Mouse (Mus musculus): ENCODE measurements around the gene Cd47.

The Cd47 gene

GRCm38 (mm10) chr16:49858161-49858906 is 58.0 kb downstream of the Cd47 start:
- in situ Hi-C loops (cut with MboI, MseI) = loop anchor here in 1 of 2 experiments (10.0 kb wide), 1 partner anchor 54 kb away; the partner anchor contains the start of gene Cd47

GRCm38 (mm10) chr16:49858907-49859853 is 58.8 kb downstream of the Cd47 start:
- in situ Hi-C loops (cut with MboI, MseI) = loop anchor here in 1 of 2 experiments (10.0 kb wide), 1 partner anchor 54 kb away; the partner anchor contains the start of gene Cd47

- in situ Hi-C loops (cut with MboI, MseI) = no loop called here
These were observed 61.7 kb downstream of the Cd47 start for GRCm38 (mm10) chr16:49861986-49862385.

GRCm38 (mm10) chr16:49866617-49867016 is 66.3 kb downstream of the Cd47 start:
- in situ Hi-C loops (cut with MboI, MseI) = no loop called here

- in situ Hi-C loops (cut with MboI, MseI) = no loop called here
These were observed 67.9 kb downstream of the Cd47 start for GRCm38 (mm10) chr16:49868278-49868677.

- in situ Hi-C loops (cut with MboI, MseI) = no loop called here
These were observed 73.6 kb downstream of the Cd47 start for GRCm38 (mm10) chr16:49873918-49874317.

GRCm38 (mm10) chr16:49874546-49874945 is 74.2 kb downstream of the Cd47 start:
- in situ Hi-C loops (cut with MboI, MseI) = no loop called here

GRCm38 (mm10) chr16:49876291-49877030 is 76.1 kb downstream of the Cd47 start:
- in situ Hi-C loops (cut with MboI, MseI) = loop anchor here in 1 of 2 experiments (25.0 kb wide), 1 partner anchor 861 kb away; no protein-coding TSS in a partner anchor

- in situ Hi-C loops (cut with MboI, MseI) = loop anchor here in 1 of 2 experiments (25.0 kb wide), 1 partner anchor 860 kb away; no protein-coding TSS in a partner anchor
These were observed 76.9 kb downstream of the Cd47 start for GRCm38 (mm10) chr16:49877243-49877642.

- in situ Hi-C loops (cut with MboI, MseI) = loop anchor here in 1 of 2 experiments (25.0 kb wide), 1 partner anchor 859 kb away; no protein-coding TSS in a partner anchor
These were observed 77.7 kb downstream of the Cd47 start for GRCm38 (mm10) chr16:49878051-49878450.

GRCm38 (mm10) chr16:49886403-49887066 is 86.2 kb downstream of the Cd47 start:
- in situ Hi-C loops (cut with MboI, MseI) = loop anchor here (10.0 to 25.0 kb wide), 2 partner anchors 382 to 851 kb away; no protein-coding TSS in a partner anchor

- in situ Hi-C loops (cut with MboI, MseI) = loop anchor here (10.0 to 25.0 kb wide), 2 partner anchors 382 to 850 kb away; no protein-coding TSS in a partner anchor
These were observed 87.0 kb downstream of the Cd47 start for GRCm38 (mm10) chr16:49887290-49887689.

GRCm38 (mm10) chr16:49887811-49888564 is 87.7 kb downstream of the Cd47 start:
- in situ Hi-C loops (cut with MboI, MseI) = loop anchor here (10.0 to 25.0 kb wide), 2 partner anchors 383 to 849 kb away; no protein-coding TSS in a partner anchor

- in situ Hi-C loops (cut with MboI, MseI) = loop anchor here (10.0 to 25.0 kb wide), 2 partner anchors 384 to 848 kb away; no protein-coding TSS in a partner anchor
These were observed 88.8 kb downstream of the Cd47 start for GRCm38 (mm10) chr16:49889031-49889655.

- in situ Hi-C loops (cut with MboI, MseI) = loop anchor here in 1 of 2 experiments (25.0 kb wide), 1 partner anchor 845 kb away; no protein-coding TSS in a partner anchor
These were observed 91.9 kb downstream of the Cd47 start for GRCm38 (mm10) chr16:49892252-49892651.

- in situ Hi-C loops (cut with MboI, MseI) = loop anchor here in 1 of 2 experiments (25.0 kb wide), 1 partner anchor 844 kb away; no protein-coding TSS in a partner anchor
These were observed 92.6 kb downstream of the Cd47 start for GRCm38 (mm10) chr16:49892945-49893344.

GRCm38 (mm10) chr16:49894624-49895023 is 94.3 kb downstream of the Cd47 start:
- in situ Hi-C loops (cut with MboI, MseI) = loop anchor here in 1 of 2 experiments (25.0 kb wide), 1 partner anchor 843 kb away; no protein-coding TSS in a partner anchor

- in situ Hi-C loops (cut with MboI, MseI) = loop anchor here in 1 of 2 experiments (25.0 kb wide), 1 partner anchor 841 kb away; no protein-coding TSS in a partner anchor
These were observed 95.8 kb downstream of the Cd47 start for GRCm38 (mm10) chr16:49896132-49896531.

GRCm38 (mm10) chr16:49901395-49901794 is 101.1 kb downstream of the Cd47 start:
- in situ Hi-C loops (cut with MboI, MseI) = no loop called here
